Mouse (Mus musculus): ENCODE measurements at regions not wholly inside any gene's neighbourhood (a gene's known extent, or its start where the extent isn't known, plus 50 kb on each side); places are given as distances from the start of the nearest gene placed in this dataset.

DNA sequence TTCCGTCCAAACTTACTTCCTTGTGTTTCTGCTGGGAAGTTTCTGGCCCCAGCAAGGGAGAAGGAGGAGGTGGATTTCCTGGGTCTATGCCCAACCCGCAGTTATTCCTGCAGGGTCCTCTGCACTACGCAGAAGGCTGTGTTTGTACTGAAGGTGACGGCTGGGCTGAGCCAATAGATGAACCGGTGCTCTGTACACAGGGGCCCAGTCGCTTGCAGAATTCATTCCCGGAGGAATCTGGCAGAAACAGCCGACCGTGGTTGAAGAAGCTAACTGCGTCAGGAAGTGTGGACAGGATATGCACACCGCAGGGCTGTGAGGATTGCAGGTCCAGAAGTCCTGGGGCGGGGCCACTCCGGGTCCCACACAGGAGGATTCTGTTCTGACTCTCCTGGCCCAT lies 66.1 kb upstream of the Tbx5 start:
- TF ChIP-seq CTCF (IDR thresholded peaks at IDR 0.05; ENCODE audit: insufficient read depth, low read depth, low read length), result no peak
- TF ChIP-seq POLR2A (IDR thresholded peaks at IDR 0.05; ENCODE audit: insufficient read depth, low read depth, low read length), result no peak
- H3K4me3 ChIP-seq (ENCODE audit: insufficient read depth, low read depth, low read length), result no peak overlapping the region
- no peak overlapping the region for H3K27ac ChIP-seq (ENCODE audit: insufficient read depth, low read depth, low read length)
- no peaks in the 10 kb centered on the region for H3K4me1 ChIP-seq (ENCODE audit: control insufficient read depth, insufficient read depth, low read length)
- WGBS, result 55% methylated on average over 13 of the region's 13 CpGs

DNA sequence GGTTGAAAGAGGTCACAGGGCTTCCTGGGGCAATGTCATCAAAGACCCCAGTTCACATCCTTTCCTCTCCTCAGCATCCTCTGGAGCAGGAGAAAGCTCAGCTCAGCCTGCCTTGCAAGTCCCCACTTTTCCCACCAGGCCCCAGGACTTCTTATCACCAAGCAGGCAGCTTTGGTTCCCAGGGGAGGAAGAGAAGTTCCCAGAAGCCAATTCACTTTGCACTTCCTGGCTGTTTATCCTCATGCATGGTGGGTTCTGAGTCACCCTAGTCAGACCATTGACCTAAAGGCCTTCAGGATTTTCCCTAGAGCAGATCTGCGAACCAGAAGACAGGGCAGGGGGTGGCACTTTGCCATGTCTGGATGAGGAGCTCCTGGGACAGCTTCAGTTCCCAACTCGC lies 61.5 kb upstream of the Tbx5 start:
- Histone ChIP-seq H3K4me3 (ENCODE audit: insufficient read depth, low read depth, low read length) (no peak overlapping the region), H3K27ac (ENCODE audit: insufficient read depth, low read depth, low read length) (no peak overlapping the region), H3K4me1 (ENCODE audit: control insufficient read depth, insufficient read depth, low read length) (no peaks in the 10 kb centered on the region)
- TF ChIP-seq CTCF (IDR thresholded peaks at IDR 0.05; ENCODE audit: insufficient read depth, low read depth, low read length), result no peak
- TF ChIP-seq POLR2A (IDR thresholded peaks at IDR 0.05; ENCODE audit: insufficient read depth, low read depth, low read length), result no peak
- 77% methylated on average over 2 of the region's 2 CpGs for WGBS

DNA sequence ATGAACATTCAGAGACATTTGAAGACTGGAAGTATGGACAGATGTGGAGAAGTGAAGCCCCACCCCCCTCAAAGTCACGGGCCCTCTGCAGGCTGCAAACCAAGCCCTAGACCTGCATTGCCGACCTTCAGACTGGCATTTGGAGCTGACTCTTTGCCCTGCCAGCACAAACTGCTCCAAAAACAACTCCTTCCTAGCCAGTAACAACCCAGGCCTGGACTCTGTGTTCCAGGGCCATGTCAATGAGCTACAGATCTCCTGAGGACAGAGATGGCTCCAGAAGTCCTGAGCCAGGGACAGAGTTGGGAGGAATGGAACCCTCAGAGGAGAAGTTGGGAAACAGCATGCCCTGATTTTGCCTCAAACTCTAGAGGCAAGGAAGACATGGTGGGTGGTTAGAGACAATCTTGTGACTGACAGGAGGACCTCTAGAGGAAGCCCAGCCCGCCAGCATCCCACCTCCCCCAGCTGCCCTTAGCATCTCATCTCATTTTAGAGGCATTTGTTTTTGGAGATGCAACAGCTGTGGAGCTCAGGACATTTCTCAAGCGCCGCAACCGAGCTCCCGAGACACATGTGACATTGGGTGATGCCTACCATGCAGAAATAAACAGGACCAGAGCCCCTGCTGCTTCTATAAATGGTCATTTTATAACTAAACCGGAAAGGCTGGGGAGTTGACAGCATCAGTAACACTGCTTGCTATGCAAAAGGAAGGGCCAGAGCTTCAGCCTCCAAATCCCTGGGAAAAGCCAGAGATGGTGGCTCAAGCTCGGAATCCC lies 56.2 kb upstream of the Tbx5 start:
- 71% methylated on average over 9 of the region's 9 CpGs for WGBS
- TF ChIP-seq CTCF (IDR thresholded peaks at IDR 0.05; ENCODE audit: insufficient read depth, low read depth, low read length) (no peak), POLR2A (IDR thresholded peaks at IDR 0.05; ENCODE audit: insufficient read depth, low read depth, low read length) (no peak)

DNA sequence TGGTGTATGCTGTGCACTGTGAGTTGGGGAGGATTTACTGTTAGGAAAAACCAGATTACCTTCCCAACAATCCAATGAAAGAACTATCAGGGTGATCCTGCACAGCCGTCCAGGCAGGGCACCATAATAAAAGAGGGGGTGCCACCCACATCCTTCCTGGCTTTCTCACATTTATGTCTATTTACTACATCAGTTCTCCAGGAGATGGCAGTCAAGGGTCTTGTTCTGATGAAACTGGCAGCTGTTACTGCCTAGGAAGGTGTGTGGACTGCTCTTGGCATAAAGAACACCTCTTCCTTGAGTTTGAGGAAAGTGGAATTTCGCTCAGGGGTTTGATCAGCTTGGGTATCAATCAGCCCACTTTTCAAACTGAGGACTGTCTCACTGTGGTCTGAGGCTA lies 54.6 kb upstream of the Tbx5 start:
- no peak overlapping the region for H3K27ac ChIP-seq (ENCODE audit: insufficient read depth, low read depth, low read length)
- WGBS, result 14% methylated on average over 2 of the region's 2 CpGs
- TF ChIP-seq POLR2A (IDR thresholded peaks at IDR 0.05; ENCODE audit: insufficient read depth, low read depth, low read length) (no peak), CTCF (IDR thresholded peaks at IDR 0.05; ENCODE audit: insufficient read depth, low read depth, low read length) (no peak)
- no peak overlapping the region for H3K4me3 ChIP-seq (ENCODE audit: insufficient read depth, low read depth, low read length)
- no peaks in the 10 kb centered on the region for H3K4me1 ChIP-seq (ENCODE audit: control insufficient read depth, insufficient read depth, low read length)

More for the DNA sequence above, 56.2 kb upstream of the Tbx5 start:
- Histone ChIP-seq H3K27ac (ENCODE audit: insufficient read depth, low read depth, low read length) (no peak overlapping the region), H3K4me3 (ENCODE audit: insufficient read depth, low read depth, low read length) (no peak overlapping the region), H3K4me1 (ENCODE audit: control insufficient read depth, insufficient read depth, low read length) (no peaks in the 10 kb centered on the region)

DNA sequence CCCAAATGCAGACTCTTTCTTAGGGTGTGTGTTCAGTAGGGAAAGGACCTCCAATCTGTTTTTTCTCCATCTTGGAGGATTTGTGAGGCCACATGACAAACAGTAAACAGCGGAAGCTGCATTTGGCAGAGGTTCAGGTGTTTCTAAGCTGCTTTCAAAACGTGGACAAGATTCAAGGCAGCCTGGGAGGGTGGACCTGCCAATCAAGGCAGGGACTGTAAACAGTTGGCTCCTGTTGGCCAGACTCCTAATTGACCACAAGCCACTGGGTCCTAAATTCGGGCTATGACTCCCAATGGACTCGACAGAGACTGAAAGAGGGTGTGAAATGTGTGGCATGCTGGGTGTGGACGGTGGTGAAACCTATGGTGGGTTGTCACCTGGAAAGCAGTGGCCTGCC lies 51.1 kb upstream of the Tbx5 start:
- Histone ChIP-seq H3K4me3 (ENCODE audit: insufficient read depth, low read depth, low read length) (no peak overlapping the region), H3K27ac (ENCODE audit: insufficient read depth, low read depth, low read length) (no peak overlapping the region), H3K4me1 (ENCODE audit: control insufficient read depth, insufficient read depth, low read length) (no peaks in the 10 kb centered on the region)
- WGBS, result 27% methylated on average over 5 of the region's 5 CpGs
- TF ChIP-seq CTCF (IDR thresholded peaks at IDR 0.05; ENCODE audit: insufficient read depth, low read depth, low read length) (no peak), POLR2A (IDR thresholded peaks at IDR 0.05; ENCODE audit: insufficient read depth, low read depth, low read length) (no peak)
